Mouse (Mus musculus) spleen, adult 2 months (tissue): Measurements from ENCODE around the gene Ccn2. TPM values are rescaled to one million over a fixed set of nuclear protein-coding genes. Genes with fewer than 3 reads are reported as not detected.
"Not testable (repeated sequence)": the region's sequence is repeated elsewhere in the genome, so short reads cannot be mapped to it uniquely, and the experiment has no call there.

Experiments used
- DNase-seq, 2 experiments: peaks; one replicate each; pipeline versions ENCODE4 v3.0.0 to v3.0.0-alpha.2; 2012 to 2021; ENCODE audit warnings: low spot score in 2 of 2, low read depth in 1 of 2
- H3K27ac ChIP-seq: fragments of 200-500 bp; 2 replicates; pipeline ENCODE4 v1.5.1; 2012; ENCODE audit warnings: low read length, inconsistent platforms; ENCODE audit not compliant: insufficient read depth
- H3K27me3 ChIP-seq: fragments of 200-500 bp; 2 replicates; pipeline ENCODE4 v1.6.1; 2012; ENCODE audit warnings: mild to moderate bottlenecking, moderate library complexity, low read length, inconsistent platforms; ENCODE audit not compliant: control insufficient read depth, insufficient read depth
- H3K36me3 ChIP-seq: fragments of 200-500 bp; 2 replicates; pipeline ENCODE4 v1.6.1; 2012; ENCODE audit warnings: mild to moderate bottlenecking, low read length, inconsistent platforms; ENCODE audit not compliant: control insufficient read depth, insufficient read depth
- H3K4me1 ChIP-seq: fragments of 200-500 bp; 2 replicates; pipeline ENCODE4 v1.6.1; 2011; ENCODE audit warnings: inconsistent platforms; ENCODE audit not compliant: control insufficient read depth, insufficient read depth, insufficient read length
- H3K4me3 ChIP-seq: fragments of 200-500 bp; 2 replicates; pipeline ENCODE4 v1.5.1; 2011; ENCODE audit warnings: mild to moderate bottlenecking, inconsistent platforms; ENCODE audit not compliant: insufficient read depth, insufficient read length; ENCODE audit errors: extremely low read depth
- CTCF ChIP-seq: fragments of 200-500 bp; IDR thresholded peaks from 2 replicates; pipeline ENCODE4 v1.5.1; 2011; ENCODE audit warnings: mild to moderate bottlenecking, inconsistent platforms; ENCODE audit not compliant: insufficient read depth, insufficient read length, insufficient replicate concordance; ENCODE audit errors: extremely low read depth
- POLR2A ChIP-seq: fragments of 200-500 bp; IDR thresholded peaks from 2 replicates; pipeline ENCODE4 v1.6.1; 2011; ENCODE audit warnings: low read depth, low read length, inconsistent platforms
- WGBS: fragments of 180-500 bp; shearing (Covaris S2); methylation state at CpG from one replicate; pipeline ENCODE4 v1.1.7; 2018; 5-methylcytosine and 5-hydroxymethylcytosine counted together
- polyA plus RNA-seq: library from polyadenylated mRNA; depleted of rRNA; stranded (reverse); fragments of >200 nt; gene quantifications from 2 replicates; pipeline ENCODE4 v1.2.3, GENCODE M21; 2012

Gene Ccn2
- polyA plus RNA-seq, 1 experiment = 108 TPM

DNA sequence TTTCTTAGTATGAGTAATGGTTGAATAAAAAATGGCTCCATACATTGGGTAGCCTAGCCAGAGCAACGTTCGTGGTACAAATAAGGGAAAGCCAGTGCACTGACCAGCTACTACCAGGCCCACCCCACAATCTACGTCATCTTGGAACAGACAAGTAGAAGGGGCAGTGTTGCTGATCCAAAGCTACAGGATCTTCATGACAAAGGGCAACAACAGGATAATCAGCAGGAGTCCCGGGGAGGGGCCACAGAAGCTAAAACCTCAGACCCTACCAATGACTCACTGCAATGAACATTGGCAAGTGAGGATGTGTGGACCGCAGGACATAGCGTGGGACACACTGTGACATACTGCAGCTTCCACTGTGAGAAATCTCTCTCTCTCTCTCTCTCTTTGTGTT, 20.6 kb downstream of the Ccn2 start:
- DNase-seq = no peak
- no peaks in the 10 kb centered on the region for H3K4me1 ChIP-seq
- no peak overlapping the region for H3K4me3 ChIP-seq
- no peak for TF ChIP-seq POLR2A
- no peak for TF ChIP-seq CTCF
- H3K36me3 ChIP-seq = no peaks in the 10 kb centered on the region
- H3K27ac ChIP-seq = no peak overlapping the region
- WGBS = 92% methylated on average over 6 of the region's 6 CpGs
- no peaks in the 10 kb centered on the region for H3K27me3 ChIP-seq

DNA sequence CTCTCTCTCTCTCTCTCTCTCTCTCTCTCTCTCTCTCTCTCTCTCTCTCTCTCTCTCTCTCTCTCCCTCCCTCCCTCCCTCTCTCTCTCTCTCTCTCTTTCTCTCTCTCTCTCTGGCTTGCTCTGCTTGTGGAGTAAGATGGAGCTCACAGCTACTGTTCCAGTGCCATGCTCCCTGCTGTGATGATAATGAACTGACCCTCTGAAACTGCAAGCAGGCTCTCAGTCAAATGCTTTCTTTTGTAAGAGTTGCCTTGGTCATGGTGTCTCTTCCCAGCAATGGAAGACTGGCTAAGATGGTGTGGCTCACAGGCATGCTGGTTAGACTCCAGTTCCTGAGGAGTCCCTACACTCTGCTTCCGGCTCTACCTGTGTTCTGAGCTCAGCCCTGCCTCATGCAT, 21.3 kb downstream of the Ccn2 start:
- H3K4me3 ChIP-seq, H3K27ac ChIP-seq, H3K36me3 ChIP-seq, DNase-seq, H3K4me1 ChIP-seq, H3K27me3 ChIP-seq: not testable (repeated sequence)
- 89% methylated on average over 1 of the region's 1 CpGs for WGBS

GRCm38 (mm10) chr10:24621572-24621971, 26.3 kb downstream of the Ccn2 start:
- no peaks in the 10 kb centered on the region for H3K4me1 ChIP-seq
- no peaks in the 10 kb centered on the region for H3K36me3 ChIP-seq
- no peak overlapping the region for H3K27ac ChIP-seq
- H3K4me3 ChIP-seq = no peak overlapping the region
- peak in 1 of 2 experiments; percentile 46 for DNase-seq
- TF ChIP-seq POLR2A (no peak), CTCF (peak; percentile 79; the same call in 1 of the 2 replicates)
- H3K27me3 ChIP-seq = no peaks in the 10 kb centered on the region
- WGBS = 16% methylated on average over 9 of the region's 9 CpGs

GRCm38 (mm10) chr10:24622586-24622985, 27.3 kb downstream of the Ccn2 start:
- TF ChIP-seq CTCF = peak; percentile 92; the same call in 1 of the 2 replicates
- no peak for TF ChIP-seq POLR2A
- Histone ChIP-seq H3K4me1 (no peaks in the 10 kb centered on the region), H3K27ac (no peak overlapping the region), H3K27me3 (no peaks in the 10 kb centered on the region), H3K36me3 (no peaks in the 10 kb centered on the region), H3K4me3 (no peak overlapping the region)
- peak; percentile 65 to 73 for DNase-seq
- WGBS = 24% methylated on average over 7 of the region's 7 CpGs

DNA sequence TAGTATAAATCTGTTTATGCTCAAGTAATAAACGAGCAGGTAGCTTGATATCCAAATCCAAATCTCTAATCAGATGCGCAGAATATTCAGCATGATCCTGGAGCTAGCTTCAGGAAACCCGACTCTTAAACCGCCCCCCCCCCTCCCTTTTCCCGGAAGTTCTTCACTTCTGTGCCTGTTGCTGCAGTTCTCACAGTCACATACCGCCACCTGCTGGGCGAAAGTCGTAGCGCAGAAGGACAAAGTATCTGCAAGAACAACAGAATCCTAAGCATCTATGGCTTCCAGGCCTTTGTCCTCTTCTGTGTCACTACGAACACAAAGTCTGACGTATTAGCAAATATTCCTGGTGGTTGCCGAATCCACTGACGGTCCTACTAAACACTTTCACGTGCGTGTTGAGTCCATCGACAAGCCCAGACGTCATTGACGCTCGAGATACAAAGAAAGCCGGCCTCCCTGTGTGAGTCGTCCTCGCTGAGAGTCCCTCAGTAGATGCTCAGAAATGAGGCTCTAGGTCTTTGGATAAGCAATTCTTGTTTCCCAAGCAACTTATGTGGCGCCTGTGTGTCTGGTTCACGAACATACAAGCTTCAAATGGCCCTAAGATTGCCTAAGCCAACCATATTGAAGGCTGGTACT, 29.9 kb downstream of the Ccn2 start:
- H3K4me1 ChIP-seq = no peaks in the 10 kb centered on the region
- no peak for TF ChIP-seq POLR2A
- TF ChIP-seq CTCF = peak; percentile 83; the same call in 1 of the 2 replicates
- H3K27ac ChIP-seq = no peak overlapping the region
- no peaks in the 10 kb centered on the region for H3K27me3 ChIP-seq
- H3K4me3 ChIP-seq = no peak overlapping the region
- WGBS = 48% methylated on average over 24 of the region's 24 CpGs
- no peaks in the 10 kb centered on the region for H3K36me3 ChIP-seq
- peak; percentile 65 to 75 for DNase-seq

DNA sequence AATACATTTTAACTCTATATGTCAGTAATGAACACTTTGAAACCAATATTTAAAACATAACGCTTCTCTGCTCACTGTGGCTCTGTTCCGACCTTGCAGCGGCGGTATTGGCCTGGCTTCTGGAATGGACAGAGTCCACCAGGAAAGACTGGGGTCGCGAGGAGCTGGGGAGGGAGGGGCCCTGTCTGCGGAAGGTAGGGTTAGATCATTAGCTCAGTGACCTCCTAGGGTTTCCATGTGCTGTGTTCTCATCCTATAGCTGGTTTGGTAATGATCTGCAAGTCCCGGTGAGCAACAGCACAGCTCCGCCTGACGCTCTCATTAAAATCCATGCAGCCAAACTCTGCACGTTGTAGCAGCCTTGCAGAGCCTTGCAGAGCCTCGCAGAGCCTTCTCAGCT, 32.0 kb downstream of the Ccn2 start:
- H3K4me3 ChIP-seq = no peak overlapping the region
- no peaks in the 10 kb centered on the region for H3K27me3 ChIP-seq
- WGBS = 86% methylated on average over 12 of the region's 12 CpGs
- no peaks in the 10 kb centered on the region for H3K36me3 ChIP-seq
- TF ChIP-seq CTCF = no peak
- H3K4me1 ChIP-seq = no peaks in the 10 kb centered on the region
- DNase-seq = no peak
- no peak overlapping the region for H3K27ac ChIP-seq

DNA sequence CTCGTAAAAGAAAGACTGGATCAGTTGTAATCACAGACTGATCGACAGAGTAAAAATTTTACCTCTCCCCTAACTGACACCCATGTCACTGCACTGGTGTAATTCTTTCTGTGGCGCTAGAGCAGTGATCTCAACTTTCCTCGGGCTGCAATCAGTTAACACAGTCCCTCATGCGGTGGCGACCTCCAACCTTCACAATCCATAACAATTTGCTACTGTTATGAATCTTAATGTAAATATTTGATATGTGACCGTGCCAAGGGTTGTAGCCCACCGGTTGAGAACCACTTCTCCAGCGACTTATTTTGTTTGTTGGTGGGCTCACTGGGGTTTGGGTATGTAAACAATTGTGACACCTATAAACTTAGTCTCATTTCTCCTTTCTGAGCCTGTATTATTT, 33.2 kb downstream of the Ccn2 start:
- Histone ChIP-seq H3K4me3 (no peak overlapping the region), H3K36me3 (no peaks in the 10 kb centered on the region), H3K27me3 (no peaks in the 10 kb centered on the region), H3K4me1 (no peaks in the 10 kb centered on the region), H3K27ac (no peak overlapping the region)
- DNase-seq = no peak
- no peak for TF ChIP-seq POLR2A
- TF ChIP-seq CTCF = no peak
- 86% methylated on average over 9 of the region's 9 CpGs for WGBS
